Mouse (Mus musculus) heart, postnatal 0 days (tissue): ENCODE measurements around the gene Cfap99.

ENCODE experiments used
- CTCF ChIP-seq: IDR thresholded peaks from 2 replicates; pipeline ENCODE4 v1.5.1; 2016; ENCODE audit warnings: antibody characterized with exemption, control low read depth, low read depth
- EP300 ChIP-seq: IDR thresholded peaks from 2 replicates; pipeline ENCODE4 v1.6.1; 2016; ENCODE audit warnings: antibody characterized with exemption, low read depth

- TF ChIP-seq CTCF, result no peak
- no peak for TF ChIP-seq EP300
Measured at GRCm38 (mm10) chr5:34279214-34279613, 9.2 kb upstream of the Cfap99 start.
